Mouse (Mus musculus): ENCODE results near the gene Cstad.
A peak's percentile ranks its signal among the peaks of the same experiment; 100 is the strongest.

Gene Cstad

GRCm38 (mm10) chr2:30595796-30596195 lies 956 bp downstream of the Cstad start:
- DNase-seq (ENCODE audit: low read depth, low spot score) = no peak

- DNase-seq (ENCODE audit: low read depth, low spot score) = peak; percentile 50
Observed at GRCm38 (mm10) chr2:30599621-30600020, 4.8 kb downstream of the Cstad start.

GRCm38 (mm10) chr2:30600291-30600690 lies 5.5 kb downstream of the Cstad start:
- no peak for DNase-seq (ENCODE audit: low read depth, low spot score)

- no peak for DNase-seq (ENCODE audit: low read depth, low spot score)
Observed at GRCm38 (mm10) chr2:30600965-30601841, 6.4 kb downstream of the Cstad start.

GRCm38 (mm10) chr2:30602451-30602850 lies 7.6 kb downstream of the Cstad start:
- DNase-seq (ENCODE audit: low read depth, low spot score) = no peak

GRCm38 (mm10) chr2:30603731-30604130 lies 8.9 kb downstream of the Cstad start:
- DNase-seq (ENCODE audit: low read depth, low spot score) = no peak

- no peak for DNase-seq (ENCODE audit: low read depth, low spot score)
Observed at GRCm38 (mm10) chr2:30604880-30605761, 10.3 kb downstream of the Cstad start.

GRCm38 (mm10) chr2:30605762-30606051 lies 10.9 kb downstream of the Cstad start:
- no peak for DNase-seq (ENCODE audit: low read depth, low spot score)

- no peak for DNase-seq (ENCODE audit: low read depth, low spot score)
Observed at GRCm38 (mm10) chr2:30606621-30607052, 11.8 kb downstream of the Cstad start.

- no peak for DNase-seq (ENCODE audit: low read depth, low spot score)
Observed at GRCm38 (mm10) chr2:30607941-30608340, 13.1 kb downstream of the Cstad start.

GRCm38 (mm10) chr2:30608690-30609201 lies 13.9 kb downstream of the Cstad start:
- no peak for DNase-seq (ENCODE audit: low read depth, low spot score)

GRCm38 (mm10) chr2:30613574-30613973 lies 18.7 kb downstream of the Cstad start:
- no peak for DNase-seq (ENCODE audit: low read depth, low spot score)

GRCm38 (mm10) chr2:30614151-30614923 lies 19.5 kb downstream of the Cstad start:
- DNase-seq (ENCODE audit: low read depth, low spot score) = no peak

GRCm38 (mm10) chr2:30615869-30616268 lies 21.0 kb downstream of the Cstad start:
- DNase-seq (ENCODE audit: low read depth, low spot score) = no peak

- no peak for DNase-seq (ENCODE audit: low read depth, low spot score)
Observed at GRCm38 (mm10) chr2:30616464-30616863, 21.6 kb downstream of the Cstad start.

- no peak for DNase-seq (ENCODE audit: low read depth, low spot score)
Observed at GRCm38 (mm10) chr2:30618487-30619248, 23.8 kb downstream of the Cstad start.

- DNase-seq (ENCODE audit: low read depth, low spot score) = peak; percentile 29
Observed at GRCm38 (mm10) chr2:30623873-30624272, 29.0 kb downstream of the Cstad start.

- DNase-seq (ENCODE audit: low read depth, low spot score) = peak; percentile 51
Observed at GRCm38 (mm10) chr2:30625296-30625826, 30.5 kb downstream of the Cstad start.

- peak; percentile 88 for DNase-seq (ENCODE audit: low read depth, low spot score)
Observed at GRCm38 (mm10) chr2:30626058-30626675, 31.3 kb downstream of the Cstad start.

- DNase-seq (ENCODE audit: low read depth, low spot score) = no peak
Observed at GRCm38 (mm10) chr2:30627338-30627737, 32.5 kb downstream of the Cstad start.

Measured in CD4-positive, CD25-positive, alpha-beta regulatory T cell, adult 2 months (primary cell).